Mouse (Mus musculus) adrenal gland, postnatal 25 days (tissue): Measurements from ENCODE around the gene Fnbp1. TPM values are rescaled to one million over a fixed set of nuclear protein-coding genes. Genes with fewer than 3 reads are reported as not detected.
A peak's percentile ranks its signal among the peaks of the same experiment; 100 is the strongest.

Experiments
- DNase-seq: peaks from one replicate; pipeline ENCODE4 v3.0.0; 2021; ENCODE audit warnings: mixed read lengths
- total RNA-seq: library from RNA; stranded (reverse); gene quantifications from 2 replicates; pipeline ENCODE4 v1.2.3, GENCODE M21; 2021

Gene Fnbp1
- total RNA-seq, 1 experiment from 2014 or later: 66.0 TPM

GRCm38 (mm10) chr2:31096119-31096518, 45.7 kb downstream of the Fnbp1 start:
- DNase-seq: no peak

GRCm38 (mm10) chr2:31094565-31094964, 47.2 kb downstream of the Fnbp1 start:
- peak; percentile 24 for DNase-seq

- DNase-seq: no peak
These were observed 48.9 kb downstream of the Fnbp1 start for GRCm38 (mm10) chr2:31092939-31093338.

- no peak for DNase-seq
These were observed 50.6 kb downstream of the Fnbp1 start for GRCm38 (mm10) chr2:31091182-31091581.

- no peak for DNase-seq
These were observed 52.2 kb downstream of the Fnbp1 start for GRCm38 (mm10) chr2:31089607-31090006.

- DNase-seq: no peak
These were observed 52.9 kb downstream of the Fnbp1 start for GRCm38 (mm10) chr2:31088871-31089270.

GRCm38 (mm10) chr2:31087663-31088661, 53.8 kb downstream of the Fnbp1 start:
- no peak for DNase-seq

- DNase-seq: no peak
These were observed 54.7 kb downstream of the Fnbp1 start for GRCm38 (mm10) chr2:31087085-31087484.

- no peak for DNase-seq
These were observed 55.3 kb downstream of the Fnbp1 start for GRCm38 (mm10) chr2:31086543-31086942.

- DNase-seq: no peak
These were observed 57.5 kb downstream of the Fnbp1 start for GRCm38 (mm10) chr2:31084169-31084850.

- no peak for DNase-seq
These were observed 58.4 kb downstream of the Fnbp1 start for GRCm38 (mm10) chr2:31083372-31083771.

- DNase-seq: no peak
These were observed 59.2 kb downstream of the Fnbp1 start for GRCm38 (mm10) chr2:31082639-31083038.

GRCm38 (mm10) chr2:31081349-31081748, 60.5 kb downstream of the Fnbp1 start:
- no peak for DNase-seq

- DNase-seq: no peak
These were observed 62.7 kb downstream of the Fnbp1 start for GRCm38 (mm10) chr2:31079117-31079516.

GRCm38 (mm10) chr2:31077574-31077973, 64.2 kb downstream of the Fnbp1 start:
- no peak for DNase-seq

- DNase-seq: no peak
These were observed 65.3 kb downstream of the Fnbp1 start for GRCm38 (mm10) chr2:31076351-31077140.

GRCm38 (mm10) chr2:31075836-31076235, 66.0 kb downstream of the Fnbp1 start:
- DNase-seq: no peak

- no peak for DNase-seq
These were observed 66.6 kb downstream of the Fnbp1 start for GRCm38 (mm10) chr2:31075168-31075567.

- DNase-seq: no peak
These were observed 72.3 kb downstream of the Fnbp1 start for GRCm38 (mm10) chr2:31069506-31069905.

- DNase-seq: no peak
These were observed 72.7 kb downstream of the Fnbp1 start for GRCm38 (mm10) chr2:31069114-31069445.

GRCm38 (mm10) chr2:31068246-31069113, 73.3 kb downstream of the Fnbp1 start:
- peak; percentile 37 for DNase-seq
